Mouse (Mus musculus) granulocyte monocyte progenitor cell, adult 5-6 weeks (primary cell): ENCODE results near the gene Stk10. TPM values are rescaled to one million over a fixed set of nuclear protein-coding genes. Genes with fewer than 3 reads are reported as not detected.
A peak's percentile ranks its signal among the peaks of the same experiment; 100 is the strongest.

Experiments
- ATAC-seq: replicated peaks from 2 replicates; pipeline ENCODE4 v1.8.0; 2016; ENCODE audit warnings: mild to moderate bottlenecking, moderate TSS enrichment, inconsistent platforms; ENCODE audit not compliant: poor library complexity, severe bottlenecking
- total RNA-seq, 2 experiments: library from RNA; stranded (forward) in 1 of 2; stranded (reverse) in 1 of 2; fragments of 200-712, 200-1000 nt in 1 of 2; fragments of >200 nt in 1 of 2; fragmentation: Nextera tagmentation in 1 of 2; gene quantifications; 2 replicates each; pipeline ENCODE4 v1.2.3; 2014 to 2017

Stk10 gene
- total RNA-seq, 2 experiments from 2014 or later: 12.7 to 15.7 TPM

GRCm38 (mm10) chr11:32521246-32521645, 11.9 kb upstream of the Stk10 start:
- ATAC-seq: no peak

DNA sequence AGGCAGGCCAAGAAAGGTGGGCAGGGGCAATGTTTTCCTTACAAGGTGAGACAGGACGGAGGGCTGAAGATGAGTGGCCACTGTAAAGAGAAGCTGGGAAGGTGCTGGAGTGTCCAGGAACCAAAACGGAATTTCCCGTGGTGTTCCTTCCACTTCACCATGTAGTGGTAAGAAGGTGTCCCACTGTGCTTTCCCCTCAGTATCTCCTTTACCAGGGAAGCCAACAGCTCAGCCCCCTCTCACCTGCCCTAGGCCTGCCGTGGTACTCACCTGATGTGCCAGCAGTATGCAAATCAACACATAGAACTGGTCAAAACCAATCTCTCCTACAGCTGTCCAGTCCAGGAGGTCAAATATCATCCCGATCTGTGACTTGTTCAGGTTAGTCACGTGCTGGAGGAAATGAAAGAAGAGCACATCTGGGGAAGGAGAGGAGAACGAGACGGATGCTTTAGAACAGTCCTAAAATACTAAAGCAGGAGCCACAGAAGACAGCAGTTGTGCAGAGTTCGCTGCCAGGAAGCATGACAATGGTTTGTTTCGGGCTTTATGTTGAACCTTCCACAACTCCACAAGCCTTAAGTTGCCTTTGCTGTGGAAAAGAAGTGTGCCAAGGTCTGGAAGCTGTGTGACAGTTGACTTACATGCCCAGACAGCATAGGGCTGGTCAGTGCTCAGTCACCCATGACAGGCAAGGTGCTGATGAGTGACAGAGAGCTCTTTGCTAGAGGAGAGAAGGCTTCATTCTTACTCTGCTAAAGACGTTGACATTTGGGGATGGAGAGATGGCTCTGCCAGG, 8.8 kb upstream of the Stk10 start:
- no peak for ATAC-seq

DNA sequence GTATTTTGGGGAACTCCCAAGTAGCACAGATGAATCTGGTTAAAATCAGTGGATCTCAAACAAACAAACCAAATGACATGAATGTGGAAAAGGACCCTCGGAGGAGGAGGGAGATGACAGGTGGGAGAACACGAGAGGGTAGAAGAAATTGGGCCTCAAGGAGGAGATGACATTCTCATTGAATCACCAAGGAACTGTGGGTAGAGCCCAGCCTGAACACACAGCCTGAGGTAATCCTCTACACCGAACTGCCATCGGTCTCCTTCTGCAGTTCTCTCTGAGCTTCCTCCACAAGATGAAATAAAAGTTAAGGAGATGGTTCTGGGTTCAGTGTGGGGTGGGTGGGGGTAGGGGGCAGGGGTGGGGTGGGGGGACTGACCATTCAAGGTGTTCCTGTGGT, 6.1 kb upstream of the Stk10 start:
- ATAC-seq: no peak

GRCm38 (mm10) chr11:32530151-32530550, 3.0 kb upstream of the Stk10 start:
- no peak for ATAC-seq

DNA sequence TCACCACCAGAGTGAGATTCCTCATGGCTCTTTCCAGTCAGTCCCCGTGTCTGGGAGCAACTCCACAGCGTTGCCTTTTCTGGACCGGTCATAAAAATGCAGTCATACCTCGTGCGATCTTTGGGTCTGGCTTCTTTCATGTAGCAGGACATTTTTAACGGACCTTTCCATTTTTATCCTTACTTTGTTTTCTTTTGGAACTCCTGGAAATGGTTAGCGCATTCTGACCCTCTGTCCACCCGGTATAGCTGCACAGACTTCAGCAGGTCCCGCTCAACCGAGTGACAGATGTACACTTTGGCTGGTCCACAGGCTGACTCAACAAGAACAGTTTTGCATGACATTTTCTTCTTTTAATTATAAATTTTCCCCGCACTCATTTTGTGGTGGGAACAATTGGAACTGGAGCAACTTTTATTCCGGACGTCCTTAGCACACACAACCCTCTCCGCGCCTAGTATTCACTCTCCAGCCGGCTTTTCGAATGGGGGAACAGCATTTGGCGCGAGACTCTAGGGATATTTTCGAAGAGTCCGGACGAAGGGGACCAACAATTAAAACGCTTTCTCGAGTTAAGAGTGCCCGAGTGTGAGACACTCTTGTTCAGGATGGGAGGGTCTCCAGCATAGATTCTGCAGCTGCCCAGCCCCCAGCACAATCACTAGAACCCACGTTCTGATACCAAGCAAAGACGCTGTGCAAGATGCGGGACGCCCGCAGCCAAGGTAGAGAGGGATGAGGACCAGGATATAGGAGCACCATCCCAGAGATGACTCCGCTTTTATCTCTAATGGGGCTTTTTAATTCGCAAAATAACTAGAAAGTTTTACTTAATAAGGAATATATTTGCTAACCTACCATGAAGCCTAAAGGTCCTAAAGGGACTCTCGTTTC, 987 bp upstream of the Stk10 start, which contains the start of gene Efcab9:
Efcab9 (minus strand) TSS at position 211 of the 894 bp plus-strand sequence.
- ATAC-seq: no peak

- ATAC-seq: peak; percentile 71
These were observed 567 bp downstream of the Stk10 start for GRCm38 (mm10) chr11:32533482-32534261.

- no peak for ATAC-seq
These were observed 1.5 kb downstream of the Stk10 start for GRCm38 (mm10) chr11:32534453-32535075.

- no peak for ATAC-seq
These were observed 2.5 kb downstream of the Stk10 start for GRCm38 (mm10) chr11:32535646-32536045.

GRCm38 (mm10) chr11:32536954-32537353, 3.8 kb downstream of the Stk10 start:
- no peak for ATAC-seq

- no peak for ATAC-seq
These were observed 5.3 kb downstream of the Stk10 start for GRCm38 (mm10) chr11:32538435-32538834.

DNA sequence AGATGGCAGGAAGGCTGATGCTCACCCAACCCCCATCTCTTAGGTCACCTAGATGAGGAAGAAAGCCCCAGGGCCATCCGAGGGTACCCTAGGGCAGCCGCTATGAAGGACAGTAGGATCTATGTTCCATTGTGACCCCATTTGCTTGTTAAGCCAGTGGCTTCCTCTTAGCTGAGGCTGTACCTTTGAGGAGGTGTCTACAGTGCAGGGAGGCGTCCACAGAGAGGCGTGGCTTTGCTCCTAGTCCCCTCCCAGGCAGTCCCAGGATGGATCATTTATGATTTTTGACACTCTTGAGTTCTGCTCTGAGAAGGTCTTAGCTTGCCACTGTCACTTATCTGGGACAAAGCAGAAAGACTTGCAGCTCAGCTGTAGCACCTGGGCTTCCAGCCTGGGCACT, 5.7 kb downstream of the Stk10 start:
- ATAC-seq: no peak

GRCm38 (mm10) chr11:32539717-32540116, 6.6 kb downstream of the Stk10 start:
- no peak for ATAC-seq

DNA sequence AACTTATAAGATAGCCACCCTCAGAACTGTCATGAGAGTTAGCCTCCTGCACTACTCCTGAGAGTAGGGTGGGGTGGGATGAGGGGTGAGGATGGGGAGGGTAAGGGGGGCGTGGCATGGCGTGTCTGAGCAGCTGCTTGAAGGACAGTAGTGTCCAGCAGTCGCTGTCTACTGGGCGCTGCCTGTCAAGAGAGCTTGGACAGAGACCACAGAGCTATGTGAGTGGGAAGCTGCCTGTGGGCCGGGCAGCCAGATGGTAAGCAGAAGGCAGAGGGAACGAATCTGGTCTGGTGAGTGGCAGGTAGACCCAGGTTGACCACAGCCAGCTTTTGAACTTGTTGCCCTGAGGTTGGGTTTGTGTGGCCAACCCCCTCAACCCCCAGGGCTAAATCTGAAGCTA, 7.4 kb downstream of the Stk10 start:
- no peak for ATAC-seq

GRCm38 (mm10) chr11:32542181-32542580, 9.1 kb downstream of the Stk10 start:
- ATAC-seq: peak; percentile 39

GRCm38 (mm10) chr11:32542687-32543411, 9.7 kb downstream of the Stk10 start:
- ATAC-seq: peak; percentile 90

- ATAC-seq: no peak
These were observed 10.9 kb downstream of the Stk10 start for GRCm38 (mm10) chr11:32544041-32544440.

- ATAC-seq: no peak
These were observed 11.4 kb downstream of the Stk10 start for GRCm38 (mm10) chr11:32544497-32544896.

DNA sequence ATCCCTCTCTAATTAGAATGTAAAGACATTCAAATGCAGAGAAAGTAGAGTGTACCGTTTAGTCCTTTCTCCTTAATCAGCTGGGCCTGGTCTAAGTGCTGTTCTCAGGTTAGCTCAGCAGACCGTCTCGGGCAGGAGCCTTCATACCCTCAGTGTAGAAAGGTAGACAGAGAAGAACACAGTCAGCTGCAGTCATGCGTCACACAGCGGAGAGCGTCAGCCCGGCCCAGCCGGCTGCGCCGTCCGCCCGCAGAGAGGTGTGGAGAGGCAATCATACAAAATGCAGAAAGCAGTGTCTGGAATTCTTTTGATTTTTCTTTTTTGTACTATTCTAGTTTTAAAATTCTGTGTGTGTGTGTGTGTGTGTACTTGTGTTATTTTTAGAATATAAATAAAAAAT, 12.5 kb downstream of the Stk10 start:
- ATAC-seq: no peak

- no peak for ATAC-seq
These were observed 13.4 kb downstream of the Stk10 start for GRCm38 (mm10) chr11:32546483-32546882.
